Mouse (Mus musculus) fibroblast of lung, adult 2 months (primary cell): ENCODE data around the gene Trim17.

ENCODE experiments used
- DNase-seq: peaks from one replicate; pipeline ENCODE4 v3.0.0-alpha.2; 2011; ENCODE audit warnings: low read depth

Trim17 gene

DNA sequence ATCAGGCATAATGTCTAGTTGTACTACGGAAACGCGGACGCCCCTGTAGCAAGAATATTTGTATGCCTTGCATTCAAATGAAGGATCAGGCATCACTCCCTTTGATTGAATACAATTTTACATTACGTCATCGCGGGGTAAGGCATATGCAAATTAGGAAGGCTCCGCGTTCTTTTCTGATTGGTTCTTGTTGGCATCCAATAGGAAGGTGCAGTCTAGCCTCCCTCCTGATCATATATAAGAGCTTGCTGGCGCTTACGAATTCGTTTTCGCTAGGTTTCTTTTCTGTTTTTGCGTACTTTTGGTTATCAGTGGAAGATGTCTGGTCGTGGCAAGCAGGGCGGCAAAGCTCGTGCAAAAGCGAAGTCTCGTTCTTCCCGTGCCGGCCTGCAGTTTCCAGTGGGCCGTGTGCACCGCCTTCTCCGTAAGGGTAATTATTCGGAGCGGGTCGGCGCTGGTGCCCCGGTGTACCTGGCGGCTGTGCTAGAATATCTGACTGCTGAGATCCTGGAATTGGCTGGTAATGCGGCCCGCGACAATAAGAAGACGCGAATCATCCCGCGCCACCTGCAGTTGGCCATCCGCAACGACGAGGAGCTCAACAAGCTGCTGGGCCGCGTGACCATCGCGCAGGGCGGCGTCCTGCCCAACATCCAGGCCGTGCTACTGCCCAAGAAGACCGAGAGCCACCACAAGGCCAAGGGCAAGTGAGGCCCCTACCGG, at the start of gene Trim17, which contains the start of gene Hist3h2a:
Trim17 (plus strand) TSS at position 266 of the 723 bp plus-strand sequence.
Hist3h2a (plus strand) TSS at position 266 of the 723 bp plus-strand sequence.
- DNase-seq, result peak; percentile 74

DNA sequence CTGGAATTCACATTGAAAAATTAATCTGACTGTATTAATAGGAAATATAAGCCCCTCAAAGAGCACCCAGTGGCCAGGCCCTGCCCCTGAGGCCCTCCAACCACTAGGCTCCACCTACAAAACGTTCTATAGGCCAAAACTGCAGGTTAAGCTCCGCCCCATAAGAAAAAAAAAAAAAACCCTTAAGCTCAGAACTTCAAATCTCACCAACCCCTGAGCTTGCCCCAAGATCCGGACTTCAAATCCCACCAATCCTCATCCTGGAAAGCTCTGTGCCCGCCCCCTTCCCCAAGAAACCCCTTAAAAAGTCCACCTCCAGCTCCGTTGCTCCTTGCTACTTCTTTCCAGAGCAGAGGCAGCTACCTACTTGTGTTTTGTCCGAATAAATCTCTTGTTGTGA, 49.6 kb upstream of the Trim17 start:
- peak; percentile 15 for DNase-seq

DNA sequence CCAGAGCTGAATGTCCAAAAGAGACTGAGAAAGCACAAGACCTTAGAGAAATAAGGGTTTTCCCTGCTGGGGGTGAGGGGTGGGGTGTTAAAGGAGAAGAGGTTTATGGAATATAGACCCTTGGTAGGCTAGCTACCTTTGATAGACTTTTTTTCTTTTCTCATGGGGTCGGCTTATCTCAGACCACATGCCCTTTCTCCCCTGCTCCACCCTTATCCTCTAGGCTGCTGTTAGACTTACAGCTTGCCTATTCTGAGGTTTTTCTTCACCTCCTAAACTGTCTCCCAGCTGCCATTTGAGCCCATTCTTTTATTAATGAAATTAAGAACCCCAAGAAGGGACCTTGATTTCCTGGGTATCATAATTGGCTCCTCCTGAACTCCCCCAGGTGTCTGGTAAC, 40.7 kb upstream of the Trim17 start:
- no peak for DNase-seq

DNA sequence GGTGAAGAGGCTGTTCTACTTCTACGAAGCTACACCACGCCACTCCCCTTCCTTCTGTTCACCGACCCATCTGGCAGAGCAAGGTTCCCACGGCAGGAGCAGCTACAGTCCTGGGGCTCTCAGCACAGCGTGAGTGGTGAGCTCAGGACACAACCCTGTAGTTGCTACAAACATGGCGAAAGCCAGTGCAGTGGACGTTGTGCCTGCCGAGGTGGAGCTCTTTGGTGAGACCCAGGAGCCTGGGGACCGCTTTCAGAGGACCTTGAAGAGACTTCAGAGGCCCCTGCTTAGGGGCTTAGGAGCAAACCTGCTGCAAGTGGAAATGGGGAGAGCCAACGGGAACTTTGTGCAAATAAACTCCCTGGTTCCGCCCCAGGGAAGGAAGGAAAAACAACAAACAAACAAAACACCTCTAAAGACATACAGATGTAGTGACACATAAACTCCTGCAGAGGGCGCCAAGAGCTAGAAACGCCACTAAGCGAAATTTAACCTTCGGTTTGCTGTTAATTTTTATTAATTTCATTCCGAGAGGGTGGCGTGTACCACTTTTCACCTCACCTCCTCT, 39.9 kb upstream of the Trim17 start:
- no peak for DNase-seq

DNA sequence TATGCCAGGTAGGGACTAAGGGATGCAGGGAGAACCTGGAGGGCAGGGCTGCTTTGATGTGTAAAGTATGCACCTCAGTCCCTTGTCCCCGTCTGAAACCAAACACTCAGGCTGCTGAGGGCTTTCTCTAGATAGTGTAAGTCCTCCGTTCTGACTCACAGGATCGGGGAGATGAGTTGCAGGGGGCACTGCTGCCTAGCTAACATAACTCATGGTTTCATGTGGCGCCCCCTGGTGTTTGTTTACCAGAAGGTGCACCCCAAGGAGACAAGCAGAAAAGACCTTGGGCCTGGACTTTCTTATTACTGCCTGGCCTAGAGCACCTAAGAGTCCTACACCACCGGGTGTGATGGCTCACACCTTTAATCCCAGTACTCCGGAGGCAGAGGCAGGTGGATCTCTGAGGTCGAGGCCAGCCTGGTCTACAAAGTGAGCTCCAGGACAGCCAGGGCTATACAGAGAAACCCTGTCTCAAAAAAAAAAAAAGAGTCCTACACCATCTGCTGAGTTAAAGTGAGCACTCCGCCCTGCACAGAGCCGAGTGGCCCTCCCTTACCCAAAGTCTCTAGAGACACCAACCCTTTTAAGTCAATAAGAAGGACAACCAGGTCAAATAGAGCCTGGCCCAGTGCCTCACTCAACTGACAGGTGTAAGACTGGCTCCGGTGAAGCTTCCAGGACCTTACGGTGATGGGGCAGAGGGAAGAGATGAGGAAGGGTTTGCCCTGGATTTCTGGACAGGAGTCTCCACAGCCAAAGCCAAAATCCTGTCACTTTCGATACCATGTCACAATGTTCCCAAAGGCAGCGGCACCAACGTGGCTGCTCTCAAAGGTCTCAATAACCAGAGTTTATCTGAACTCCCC, 37.4 kb upstream of the Trim17 start:
- no peak for DNase-seq

DNA sequence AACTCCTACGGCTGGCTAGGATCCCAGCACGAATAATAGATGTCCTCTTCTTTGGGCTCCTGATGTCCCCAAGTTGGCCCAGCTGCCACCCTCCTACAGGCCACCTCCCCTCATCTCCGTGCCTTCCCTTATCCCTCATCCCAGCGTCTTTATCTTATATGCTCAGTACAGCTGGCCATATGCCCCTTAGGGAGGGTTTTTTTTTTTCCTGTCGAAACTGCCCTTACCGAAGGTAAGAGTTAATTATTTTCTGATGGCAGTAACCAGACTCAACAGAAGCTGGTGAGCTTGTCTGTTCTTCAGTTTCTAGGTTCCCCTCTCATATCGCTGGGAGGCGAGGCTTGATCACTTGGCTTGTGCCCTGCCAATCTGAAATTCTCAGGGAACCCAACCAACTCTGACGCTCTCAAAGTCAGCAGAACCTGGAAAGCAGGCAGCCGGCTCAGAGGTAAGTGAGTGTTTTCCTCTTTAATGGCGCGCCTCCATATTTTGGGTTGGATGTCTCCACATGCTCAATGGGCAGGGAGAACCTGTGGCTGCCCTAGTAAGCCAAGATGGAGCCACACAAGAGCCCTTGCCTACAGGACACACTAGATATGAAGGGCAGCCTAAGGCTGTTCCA, 36.6 kb upstream of the Trim17 start, which contains the start of gene Btnl10:
Btnl10 (plus strand) TSS at position 164 of the 622 bp plus-strand sequence.
- DNase-seq, result no peak

DNA sequence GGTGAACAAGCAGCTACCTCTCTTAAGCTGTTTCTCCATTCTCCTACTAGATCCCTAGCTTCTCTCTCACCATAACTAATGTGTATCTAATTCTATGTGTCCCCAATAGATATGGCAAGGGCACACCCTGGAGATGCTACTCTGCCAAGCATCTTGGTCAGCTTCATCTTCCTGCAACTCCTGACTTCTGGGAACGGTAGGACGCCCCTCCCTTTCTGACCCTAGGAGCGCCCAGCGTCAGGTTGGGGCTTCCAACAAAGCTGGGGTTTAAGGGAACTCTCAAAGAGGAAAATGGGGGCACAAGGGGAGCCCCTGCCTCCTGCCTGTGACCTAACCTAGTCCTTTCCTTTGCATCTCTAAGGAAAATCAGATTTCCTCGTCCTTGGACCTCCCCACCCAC, 35.7 kb upstream of the Trim17 start:
- no peak for DNase-seq

DNA sequence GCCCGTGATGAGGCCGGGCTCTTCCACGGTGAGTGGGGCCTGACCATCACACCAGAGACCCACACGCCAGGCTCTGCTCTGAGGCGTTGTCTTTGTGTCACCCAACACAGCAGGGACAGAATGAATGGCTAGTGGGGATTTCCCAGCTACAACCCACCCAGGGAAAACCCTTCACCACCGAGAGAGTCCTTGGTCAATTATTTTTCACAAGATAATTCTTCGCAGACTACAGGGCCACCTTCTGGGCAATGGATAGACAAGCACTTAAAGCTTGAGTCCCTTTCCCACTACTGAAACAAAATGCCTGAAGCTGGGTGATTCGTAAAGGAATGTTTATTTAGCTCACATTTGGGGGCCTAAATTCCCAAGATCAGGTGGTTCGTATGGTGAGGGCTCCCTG, 32.1 kb upstream of the Trim17 start:
- no peak for DNase-seq

DNA sequence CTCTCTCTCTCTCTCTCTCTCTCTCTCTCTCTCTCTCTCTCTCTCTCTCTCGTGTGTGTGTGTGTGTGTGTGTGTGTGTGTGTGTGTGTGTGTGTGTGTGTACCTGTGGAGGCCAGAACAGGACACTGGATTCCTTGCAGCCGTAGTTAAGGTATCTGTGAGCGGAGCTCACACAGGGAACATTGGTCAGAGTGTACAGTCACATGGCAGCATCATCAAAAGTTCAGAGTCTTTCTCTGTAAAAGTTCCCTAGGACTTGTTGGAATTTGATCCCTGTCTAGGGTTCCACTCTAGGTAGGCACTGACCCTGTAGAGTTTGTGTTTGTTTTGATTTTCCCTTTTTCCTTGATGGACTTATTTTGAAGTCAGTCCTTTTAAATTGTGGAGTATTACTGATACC, 27.8 kb upstream of the Trim17 start:
- no peak for DNase-seq

DNA sequence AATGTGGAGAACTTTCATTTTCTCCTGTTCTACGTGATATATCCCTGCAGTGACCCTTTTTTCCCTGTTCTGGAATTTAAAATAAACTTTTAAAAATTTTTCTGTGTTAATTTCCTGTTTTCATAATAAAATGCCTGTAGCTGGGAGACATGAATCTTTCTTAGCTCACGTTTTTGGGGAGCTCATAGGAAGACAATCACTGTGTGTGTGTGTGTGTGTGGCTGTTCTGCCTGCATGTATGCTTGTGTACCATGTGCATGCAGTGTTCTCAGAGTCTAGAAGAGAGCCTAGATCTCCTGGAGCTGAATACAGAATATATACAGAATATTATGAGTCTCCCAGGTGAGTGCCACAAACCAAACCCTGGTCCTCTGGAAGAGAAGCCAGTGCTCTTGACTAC, 27.4 kb upstream of the Trim17 start:
- DNase-seq, result no peak

DNA sequence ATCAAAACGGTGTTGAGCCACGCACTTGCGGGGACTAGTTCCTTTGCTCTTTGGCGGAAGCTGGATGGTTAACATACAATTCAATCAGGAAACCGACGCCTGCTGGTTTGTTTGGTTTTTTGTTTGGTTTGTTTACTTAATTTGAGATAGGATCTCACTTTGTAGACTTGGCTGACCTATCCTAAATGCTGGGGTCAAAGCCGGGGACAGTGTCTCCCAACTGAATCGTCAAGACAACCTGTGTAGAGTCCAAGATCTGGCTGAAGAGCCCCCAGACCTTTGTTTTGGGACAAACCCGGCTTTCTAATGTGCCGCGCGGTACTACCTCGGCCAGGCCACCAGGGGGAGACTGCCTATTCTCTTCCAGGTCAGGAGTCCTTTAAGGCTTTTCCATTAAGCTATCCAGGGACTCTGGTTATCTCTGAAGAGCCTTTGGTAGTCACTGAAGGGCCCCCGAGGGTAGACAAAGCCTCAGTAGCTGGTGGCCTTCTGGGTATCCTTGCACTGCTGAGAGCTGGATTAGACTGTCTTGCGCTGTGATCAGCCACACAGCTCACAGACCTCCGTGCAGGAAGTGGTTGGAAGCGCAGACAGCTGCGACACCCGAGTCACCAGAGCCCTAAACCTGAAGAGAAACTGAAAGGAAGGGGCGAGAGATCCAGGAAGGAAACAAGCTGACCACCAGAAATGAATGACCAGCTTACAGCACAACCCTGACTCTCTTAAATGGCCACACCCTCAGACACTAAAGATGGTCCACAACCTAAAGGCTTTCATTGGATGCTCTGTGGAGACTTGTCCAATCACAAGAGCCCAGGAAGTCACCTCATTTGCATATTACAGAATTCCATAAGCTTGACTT, 26.5 kb upstream of the Trim17 start:
- no peak for DNase-seq

DNA sequence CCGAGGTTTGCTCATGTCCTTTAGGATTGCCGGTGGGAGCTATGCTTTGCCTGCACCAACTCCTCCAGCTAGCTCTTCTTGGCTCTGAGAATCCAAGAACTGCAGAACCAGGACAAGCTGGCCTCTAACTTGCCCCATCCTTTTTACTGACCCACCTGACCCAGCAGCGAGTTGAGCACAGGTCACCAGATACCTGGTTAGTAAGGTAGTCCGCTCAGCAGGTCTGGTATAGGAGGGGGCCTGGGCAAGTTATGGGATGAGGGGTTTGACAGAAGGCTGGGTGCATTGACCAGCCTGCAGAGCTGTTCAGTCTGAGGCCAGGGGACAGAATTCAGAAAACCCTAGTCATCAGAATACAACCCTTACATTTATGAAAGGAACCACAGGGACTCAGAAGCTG, 25.4 kb upstream of the Trim17 start:
- no peak for DNase-seq

DNA sequence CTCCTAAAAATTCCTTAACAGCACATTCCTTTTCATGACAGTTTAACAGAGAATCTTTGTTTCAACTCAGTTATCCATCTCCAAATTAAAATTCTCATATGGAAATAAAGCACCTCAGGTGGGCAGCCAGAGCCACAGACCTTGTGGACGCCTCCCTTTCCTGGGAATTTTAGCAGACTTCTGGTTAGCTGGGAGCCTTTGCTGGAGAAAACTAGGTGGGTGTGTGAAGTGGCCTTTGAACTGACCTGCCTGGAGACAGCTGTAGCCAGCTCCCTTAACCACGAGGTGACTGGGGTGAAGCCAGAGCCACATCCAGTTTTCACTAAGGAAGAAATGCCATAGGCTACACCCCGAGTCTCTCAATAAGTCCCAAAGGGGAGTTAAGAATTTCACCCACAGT, 24.8 kb upstream of the Trim17 start:
- no peak for DNase-seq

DNA sequence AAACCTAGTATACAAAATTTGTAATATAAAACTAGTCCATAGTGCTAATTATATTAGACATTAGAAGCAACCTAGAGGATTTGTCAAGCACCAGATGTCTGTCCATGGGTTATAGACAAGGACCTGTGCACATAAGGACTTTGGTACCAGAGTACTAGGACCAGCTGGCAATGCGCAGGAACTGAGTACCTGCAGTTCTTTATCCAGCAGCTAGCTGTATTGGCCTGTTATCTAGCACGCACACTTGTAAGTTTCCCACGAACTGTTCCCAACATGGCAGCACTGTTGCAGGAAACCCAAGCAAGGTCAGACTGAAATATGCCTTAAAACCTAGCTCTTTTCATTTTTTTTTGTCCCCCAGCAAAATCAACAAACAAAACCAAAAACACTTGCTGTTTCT, 24.2 kb upstream of the Trim17 start:
- DNase-seq, result no peak

DNA sequence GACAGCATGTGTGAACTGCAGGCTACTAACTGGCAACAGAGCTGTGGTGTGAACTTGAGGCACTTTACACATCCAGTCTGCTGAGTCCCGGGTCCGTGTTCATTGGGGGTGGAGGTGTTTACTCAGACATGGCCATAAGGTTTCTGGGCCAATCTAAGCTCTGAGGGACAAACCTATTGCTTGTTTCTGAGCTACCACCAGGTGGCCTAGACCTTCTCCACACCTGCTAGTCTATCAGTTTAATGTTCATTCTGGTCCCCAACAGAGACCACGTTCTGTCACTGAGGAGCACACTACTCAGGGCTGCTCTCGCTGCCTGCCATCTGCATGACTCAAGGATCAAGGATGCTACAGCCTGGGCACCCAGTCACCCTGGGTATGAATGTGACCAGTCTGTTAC, 22.9 kb upstream of the Trim17 start:
- DNase-seq, result no peak

DNA sequence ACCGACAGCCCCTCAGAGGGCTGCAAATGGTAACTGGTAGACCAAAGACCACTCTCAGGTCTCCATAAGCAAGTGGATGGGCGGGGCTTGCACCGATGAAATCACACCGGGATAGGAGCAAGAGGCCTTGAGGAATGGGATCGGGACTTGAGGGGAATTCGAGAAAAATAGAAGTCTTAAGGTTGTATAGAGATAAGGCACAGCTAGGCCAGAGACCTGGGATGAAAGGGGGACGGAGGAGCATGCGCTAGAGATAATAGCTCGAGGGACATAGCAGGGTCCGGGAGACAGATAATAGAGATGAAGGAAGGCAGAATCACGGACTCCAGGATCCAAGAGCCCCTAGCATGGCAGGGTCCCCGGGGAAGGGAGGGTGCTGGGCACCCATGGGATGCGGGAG, 16.6 kb upstream of the Trim17 start:
- DNase-seq, result no peak

DNA sequence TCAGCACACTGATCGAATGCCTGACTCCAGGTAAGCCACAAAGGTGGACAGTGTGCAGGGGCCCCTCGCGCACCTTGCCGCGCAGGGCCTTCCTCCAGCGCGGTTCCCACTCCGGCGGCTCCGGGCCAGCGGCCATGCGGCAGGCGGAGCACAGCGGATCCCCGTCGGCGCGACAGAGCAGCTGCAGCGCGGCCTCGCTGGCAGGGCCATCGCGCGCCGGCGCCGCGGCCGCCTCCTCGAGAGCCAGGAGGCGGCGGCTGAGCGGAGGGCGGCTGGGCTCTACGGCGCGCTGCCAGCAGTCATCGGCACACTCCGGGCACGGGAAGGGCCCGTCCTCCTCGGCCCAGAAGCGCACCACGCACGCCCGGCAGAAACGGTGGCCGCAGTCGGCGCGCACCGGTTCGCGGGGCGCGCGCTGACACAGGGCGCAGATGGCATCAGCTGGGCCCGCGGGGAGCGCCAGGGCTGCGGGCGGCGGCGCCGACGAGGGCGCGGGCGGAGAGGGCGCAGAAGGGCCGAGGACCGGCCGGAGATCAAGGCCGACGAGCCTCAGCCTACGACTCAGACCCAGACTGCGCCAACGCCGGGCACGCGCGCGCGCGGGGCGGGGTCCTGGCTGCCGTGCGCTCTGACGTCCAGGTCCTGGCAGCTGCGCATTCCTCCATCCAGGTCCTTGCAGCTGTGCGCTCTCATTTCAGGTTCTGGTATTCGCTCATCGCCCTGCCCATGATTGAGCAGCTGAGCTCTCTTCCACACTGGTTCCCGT, 16.0 kb upstream of the Trim17 start, which contains the start of gene Rnf187:
Rnf187 (minus strand) TSS at position 595 of the 766 bp plus-strand sequence.
- peak; percentile 68 for DNase-seq

DNA sequence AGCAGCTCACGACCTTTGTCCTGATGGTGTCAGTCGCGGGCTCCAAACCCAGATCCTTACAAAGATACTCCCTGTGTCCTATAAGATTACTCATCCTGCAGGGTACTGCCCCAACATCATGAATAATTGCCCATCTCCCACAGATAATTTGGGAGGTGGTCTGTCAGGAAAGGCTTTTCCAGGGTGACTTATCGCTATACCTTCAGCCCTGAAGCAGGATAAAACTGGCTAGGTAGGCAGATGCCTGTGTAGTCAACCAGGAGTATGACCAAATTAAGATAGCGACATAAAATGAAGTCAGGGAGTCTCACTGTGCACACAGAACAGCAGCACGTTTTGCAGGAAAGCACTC, 15.4 kb upstream of the Trim17 start:
- DNase-seq, result no peak

DNA sequence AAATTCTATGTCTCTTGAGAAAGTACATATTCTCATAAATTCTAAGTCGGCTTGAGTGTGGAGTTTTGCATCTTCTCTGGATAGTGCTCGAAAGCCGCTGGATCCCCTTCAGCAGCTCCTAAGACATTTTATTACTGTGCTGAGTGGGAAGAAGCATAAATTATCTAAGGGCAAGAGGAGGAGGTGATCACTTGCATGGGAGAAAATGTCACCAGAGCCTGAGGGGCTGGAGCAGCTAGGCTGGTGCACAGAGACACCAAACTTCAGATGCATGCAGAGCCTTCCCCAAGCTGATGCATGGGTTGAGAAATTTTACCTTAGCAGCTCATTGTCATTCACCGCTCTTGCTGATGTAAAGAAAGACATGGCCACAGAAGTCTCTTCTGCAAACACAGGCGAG, 10.3 kb upstream of the Trim17 start:
- DNase-seq, result no peak

DNA sequence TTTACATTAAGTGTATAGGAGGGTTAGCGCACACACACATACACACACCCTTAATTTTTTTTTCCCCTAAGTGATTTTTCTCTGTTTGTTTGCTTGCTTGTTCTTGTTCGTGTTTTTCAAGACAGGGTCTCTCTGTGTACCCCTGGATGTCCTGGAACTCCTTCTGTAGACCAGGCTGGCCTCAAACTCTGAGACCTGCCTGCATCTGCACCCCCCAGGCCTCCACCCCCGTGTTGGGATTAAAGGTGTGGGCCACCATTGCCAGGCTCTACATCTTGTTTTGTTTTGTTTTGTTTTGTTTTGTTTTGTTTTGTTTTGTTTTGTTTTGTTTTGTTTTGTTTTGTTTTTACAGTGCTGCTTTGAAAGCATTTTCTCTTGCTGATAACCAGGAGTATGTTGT, 7.2 kb upstream of the Trim17 start:
- DNase-seq, result no peak
